Mouse (Mus musculus) CD4-positive helper T cell, adult 2 months (primary cell): ENCODE measurements around the gene Casp7.

Source experiments
- DNase-seq: peaks from one replicate; pipeline ENCODE4 v3.0.0-alpha.2; 2012; ENCODE audit warnings: low read depth, missing footprints, low spot score

The Casp7 gene

GRCm38 (mm10) chr19:56461522-56462101, 64.7 kb downstream of the Casp7 start, which contains the start of gene Plekhs1:
Plekhs1 (plus strand) TSS chr19:56461640.
- DNase-seq, result no peak

DNA sequence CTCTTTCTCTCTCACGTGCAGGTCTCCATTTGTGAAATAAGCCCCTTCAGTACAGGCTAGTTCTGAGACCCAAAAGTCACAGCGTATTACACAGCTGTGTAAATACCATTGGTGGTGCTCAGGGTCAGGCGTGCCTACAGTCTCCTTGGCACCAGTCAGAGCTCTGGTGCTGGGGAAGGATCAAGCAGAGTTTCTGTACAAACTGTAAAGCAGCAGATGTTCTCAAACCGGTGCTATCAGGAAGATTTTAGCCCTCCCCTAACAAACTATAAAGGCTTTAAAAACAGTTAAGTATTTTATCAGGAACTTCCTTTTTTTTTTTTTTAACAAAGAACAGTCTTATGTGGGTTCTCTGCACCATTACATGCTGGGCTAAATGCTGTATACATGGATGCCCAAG, 65.9 kb downstream of the Casp7 start:
- DNase-seq, result no peak

DNA sequence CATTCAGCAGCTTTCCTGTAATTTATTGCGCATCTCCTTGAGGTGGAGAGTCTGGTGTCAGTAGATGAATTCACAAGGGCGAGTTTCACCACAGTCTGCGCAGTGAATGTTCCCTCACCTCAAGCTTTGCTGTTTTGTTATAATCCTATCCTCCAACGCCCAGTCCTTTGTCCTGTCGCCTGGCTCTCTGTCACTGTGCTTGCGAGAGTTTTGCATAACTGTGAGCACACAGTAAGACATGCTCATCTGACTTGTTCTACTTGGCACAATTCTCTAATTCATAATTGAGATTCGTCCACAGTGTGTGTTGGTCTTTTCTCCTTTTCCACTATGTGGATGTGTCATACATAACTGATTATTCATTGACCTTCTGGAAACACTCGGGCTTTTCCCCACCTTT, 69.6 kb downstream of the Casp7 start:
- DNase-seq, result no peak

- DNase-seq, result no peak
Measured at GRCm38 (mm10) chr19:56470286-56471020, 73.5 kb downstream of the Casp7 start.

DNA sequence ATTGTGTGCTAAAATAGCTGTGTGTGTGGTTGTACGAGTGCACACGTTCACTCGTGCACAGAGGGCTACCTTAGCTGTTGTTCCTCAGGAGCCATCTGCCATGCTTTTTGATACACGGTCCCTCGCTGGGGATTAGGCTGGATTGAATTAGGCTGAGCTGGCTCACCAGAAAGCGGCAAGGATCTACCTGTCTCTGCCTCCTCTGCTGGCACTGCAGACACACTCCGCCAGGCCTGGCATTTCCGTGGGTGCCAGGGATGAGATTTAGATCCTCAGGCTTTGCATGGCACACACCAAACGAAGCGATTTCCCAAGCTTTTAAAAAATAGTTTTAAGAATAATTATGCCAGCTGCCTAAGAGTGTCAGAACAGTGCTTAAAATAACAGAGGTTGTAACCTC, 75.0 kb downstream of the Casp7 start:
- DNase-seq, result no peak

DNA sequence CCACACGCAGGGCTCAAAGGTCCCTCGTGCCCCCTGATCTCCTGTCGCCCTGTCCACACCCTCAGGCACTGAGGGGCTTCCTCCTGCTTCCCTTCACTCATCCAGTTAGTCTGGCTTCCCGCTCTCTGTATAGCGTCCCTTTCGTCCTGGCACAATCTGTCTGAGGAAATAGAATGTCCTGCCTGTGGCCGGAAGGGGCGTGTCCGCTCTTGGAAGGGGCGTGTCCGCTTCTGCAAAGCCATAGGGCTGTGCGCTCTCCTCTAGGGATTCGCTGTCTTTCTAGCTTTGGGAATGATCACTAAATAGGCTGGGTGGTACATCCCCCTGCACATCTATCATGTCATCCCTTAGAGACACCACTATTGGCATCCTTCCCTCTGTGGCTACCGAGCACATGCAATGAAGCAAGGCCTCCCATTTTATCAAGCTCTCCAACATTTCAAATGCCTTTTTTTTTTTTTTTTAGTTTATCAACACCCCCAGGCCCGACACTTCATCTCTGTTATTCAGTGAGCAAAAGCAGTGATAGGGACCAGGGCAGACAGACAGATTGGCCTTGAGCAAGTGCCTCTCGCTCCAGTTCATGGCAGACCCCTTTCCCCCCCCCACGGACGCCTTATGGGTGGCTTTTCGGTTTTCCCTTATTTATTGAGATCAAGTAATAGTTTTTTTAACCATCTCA, 78.1 kb downstream of the Casp7 start:
- no peak for DNase-seq

GRCm38 (mm10) chr19:56476546-56476945, 79.6 kb downstream of the Casp7 start:
- DNase-seq, result no peak

- DNase-seq, result no peak
Measured at GRCm38 (mm10) chr19:56477253-56477652, 80.3 kb downstream of the Casp7 start.

- no peak for DNase-seq
Measured at GRCm38 (mm10) chr19:56477832-56478231, 80.9 kb downstream of the Casp7 start.

DNA sequence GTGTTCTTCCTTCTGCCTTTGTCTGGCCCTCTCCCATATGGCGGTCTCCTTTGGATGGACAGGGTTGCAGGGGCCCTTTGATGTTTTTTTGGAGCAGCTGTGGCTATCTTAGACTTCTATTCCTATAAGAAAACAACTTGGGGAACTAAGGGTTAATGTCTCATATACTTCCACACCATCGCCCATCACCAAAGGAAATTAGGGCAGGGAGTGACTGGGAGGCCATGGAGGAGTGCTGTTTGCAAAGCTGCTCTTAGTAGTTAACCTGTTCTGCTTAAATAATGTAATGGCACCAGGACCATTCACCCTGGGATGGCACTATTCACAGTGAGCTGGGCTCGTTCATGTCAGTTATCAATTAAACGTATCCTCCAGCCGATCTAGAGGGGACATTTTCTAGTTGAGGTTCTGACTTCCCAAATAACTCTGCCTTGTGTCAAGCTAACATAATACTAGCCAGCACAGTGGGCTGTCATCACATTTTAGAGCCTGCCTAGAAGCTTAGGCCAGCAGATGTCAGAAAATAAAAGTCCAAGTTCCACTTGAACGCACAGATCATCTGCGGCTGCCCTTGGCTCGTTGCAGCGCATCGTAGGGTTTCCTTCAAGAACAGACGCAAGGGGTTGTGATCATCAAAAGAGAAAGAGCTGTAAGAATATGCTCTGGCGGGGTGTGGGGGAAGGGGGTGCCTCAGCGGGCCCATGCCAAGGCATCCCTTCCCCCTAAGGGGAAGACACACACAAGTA, 87.9 kb downstream of the Casp7 start:
- no peak for DNase-seq

DNA sequence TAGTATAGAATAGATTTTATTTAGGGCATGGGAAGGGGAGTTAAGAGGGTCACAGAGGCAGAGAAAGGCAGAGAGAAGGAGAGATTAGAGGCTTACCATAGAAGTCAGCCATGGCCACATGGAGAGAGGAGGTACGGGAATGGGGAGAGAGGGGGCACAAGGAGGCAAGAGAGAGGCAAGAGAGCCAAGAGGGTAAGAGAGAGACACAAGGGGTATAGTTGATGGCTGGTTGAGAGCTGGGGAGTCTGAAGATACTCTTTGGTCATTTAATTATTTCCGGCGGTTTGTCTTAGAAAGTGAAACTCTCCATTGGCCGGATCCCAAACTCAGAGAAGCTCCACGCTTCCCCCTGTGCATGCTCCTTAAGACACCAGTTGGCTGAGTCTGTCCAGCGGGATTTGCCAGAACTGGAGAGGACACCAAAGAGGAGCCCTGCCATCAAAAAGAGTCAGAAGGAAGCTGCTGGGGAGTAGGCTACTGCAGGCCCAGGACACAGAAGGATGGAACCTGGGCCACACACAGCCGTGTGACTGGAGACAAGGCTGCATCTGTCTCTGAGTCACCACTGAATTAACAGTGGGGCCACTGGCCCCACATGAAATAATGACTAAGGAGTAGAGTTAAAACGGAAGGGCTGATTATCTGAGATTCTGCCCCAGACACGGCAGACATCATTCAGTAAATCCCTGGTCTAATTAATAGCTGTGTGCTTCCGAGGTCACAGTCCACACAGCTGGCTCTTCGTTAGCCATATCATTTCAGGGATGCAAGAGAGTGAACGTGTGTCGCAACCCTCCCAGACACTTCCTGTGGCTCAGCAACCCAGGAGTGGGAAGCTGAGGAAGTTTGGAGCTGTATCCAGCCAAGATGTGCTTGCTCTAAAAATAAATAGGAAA, 88.7 kb downstream of the Casp7 start:
- no peak for DNase-seq

GRCm38 (mm10) chr19:56486926-56487325, 90.0 kb downstream of the Casp7 start:
- DNase-seq, result no peak

- DNase-seq, result no peak
Measured at GRCm38 (mm10) chr19:56487339-56487738, 90.4 kb downstream of the Casp7 start.

- no peak for DNase-seq
Measured at GRCm38 (mm10) chr19:56489601-56490000, 92.7 kb downstream of the Casp7 start.
